Mouse (Mus musculus) lung, postnatal 0 days (tissue): ENCODE data around the gene Fabp1.

Experiments
- CTCF ChIP-seq: IDR thresholded peaks from 2 replicates; pipeline ENCODE4 v1.5.1; 2016; ENCODE audit warnings: antibody characterized with exemption, mild to moderate bottlenecking
- EP300 ChIP-seq: IDR thresholded peaks from 2 replicates; pipeline ENCODE4 v1.6.1; 2016; ENCODE audit warnings: antibody characterized with exemption, mild to moderate bottlenecking, control low read depth

GRCm38 (mm10) chr6:71243258-71243657 lies 43.6 kb downstream of the Fabp1 start:
- no peak for TF ChIP-seq CTCF
- no peak for TF ChIP-seq EP300
